Mouse (Mus musculus): ENCODE measurements around the gene Gm20479.

DNA sequence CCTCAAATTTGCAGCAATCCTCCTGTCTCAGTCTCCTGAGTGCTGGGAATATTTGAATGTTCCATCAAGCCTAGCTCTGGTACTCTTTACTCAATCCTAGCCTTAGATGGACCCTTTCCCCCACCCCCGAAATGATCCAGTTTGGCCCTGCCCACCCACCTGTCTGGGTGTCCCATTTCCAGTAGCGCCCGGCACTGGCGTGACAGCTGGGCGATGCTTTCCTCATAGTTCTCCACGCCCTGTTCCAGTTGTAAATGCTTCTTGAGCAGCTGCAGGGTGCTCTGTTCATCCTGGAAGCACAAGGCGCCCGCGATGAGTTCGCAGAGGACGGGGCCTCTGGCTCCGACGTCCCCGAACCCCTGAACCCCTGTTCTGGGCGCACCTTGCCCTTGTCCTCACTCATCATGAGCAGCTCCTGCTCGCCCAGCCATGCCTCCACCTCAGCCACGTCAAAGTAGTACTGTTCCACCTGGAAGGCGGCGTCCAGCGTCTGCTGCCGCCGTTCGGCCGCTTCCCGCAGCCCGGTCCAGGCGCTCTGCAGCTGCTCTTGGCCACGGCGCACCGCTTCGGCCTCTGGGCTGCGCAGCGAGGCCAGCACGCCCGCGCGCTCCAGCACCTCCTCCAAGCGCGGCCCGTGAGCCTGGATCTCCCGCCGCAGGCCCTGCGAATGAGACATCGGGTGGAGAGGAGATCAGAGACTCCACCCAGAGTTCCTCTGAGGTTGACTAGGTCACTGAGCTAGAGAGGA is 14.7 kb upstream of the Gm20479 start:
- no peak for TF ChIP-seq GATA1 (IDR thresholded peaks at IDR 0.05; ENCODE audit: borderline replicate concordance, low read length)
- no peak for TF ChIP-seq TAL1 (conservative IDR thresholded peaks at IDR 0.05; ENCODE audit: low read depth, low read length)

All from G1E (cell line).